Mouse (Mus musculus) mature B cell (primary cell): ENCODE results near the gene Olfr878.

Experiments used
- in situ Hi-C: fragments of 300-500 bp; cut with MboI; formaldehyde crosslinking; loops from 2 replicates; pipeline ENCODE4 v1.14.3; 2019

The Olfr878 gene

GRCm38 (mm10) chr9:37917540-37917939 lies at the start of gene Olfr878:
Gene Olfr878 (plus strand): TSS chr9:37917840.
- in situ Hi-C loops = no loop called here

- in situ Hi-C loops = no loop called here
Observed at GRCm38 (mm10) chr9:37870246-37870645, 47.4 kb upstream of the Olfr878 start.

GRCm38 (mm10) chr9:37871097-37871496 lies 46.5 kb upstream of the Olfr878 start:
- in situ Hi-C loops = no loop called here

GRCm38 (mm10) chr9:37871536-37871935 lies 46.1 kb upstream of the Olfr878 start:
- in situ Hi-C loops = no loop called here

- in situ Hi-C loops = no loop called here
Observed at GRCm38 (mm10) chr9:37890960-37891359, 26.7 kb upstream of the Olfr878 start.

- in situ Hi-C loops = no loop called here
Observed at GRCm38 (mm10) chr9:37896661-37897060, 21.0 kb upstream of the Olfr878 start, which contains the start of gene Olfr145. Gene Olfr145 (plus strand): TSS chr9:37896724.

GRCm38 (mm10) chr9:37905555-37905954 lies 12.1 kb upstream of the Olfr878 start:
- in situ Hi-C loops = no loop called here

- in situ Hi-C loops = no loop called here
Observed at GRCm38 (mm10) chr9:37918018-37918417, 378 bp downstream of the Olfr878 start.

- in situ Hi-C loops = no loop called here
Observed at GRCm38 (mm10) chr9:37924194-37924593, 6.6 kb downstream of the Olfr878 start.

- in situ Hi-C loops = no loop called here
Observed at GRCm38 (mm10) chr9:37925445-37925844, 7.8 kb downstream of the Olfr878 start.

GRCm38 (mm10) chr9:37926019-37927013 lies 8.7 kb downstream of the Olfr878 start:
- in situ Hi-C loops = no loop called here

GRCm38 (mm10) chr9:37932519-37932918 lies 14.9 kb downstream of the Olfr878 start:
- in situ Hi-C loops = no loop called here

GRCm38 (mm10) chr9:37934146-37934545 lies 16.5 kb downstream of the Olfr878 start:
- in situ Hi-C loops = no loop called here

GRCm38 (mm10) chr9:37941167-37941566 lies 23.5 kb downstream of the Olfr878 start:
- in situ Hi-C loops = no loop called here
